Mouse (Mus musculus) myocyte (in vitro differentiated cells): ENCODE results near the gene Mlxipl. TPM values are rescaled to one million over a fixed set of nuclear protein-coding genes. Genes with fewer than 3 reads are reported as not detected.

Experiments used
- H3K27me3 ChIP-seq: one replicate; pipeline ENCODE4 v1.6.1; 2011; ENCODE audit not compliant: control insufficient read depth, insufficient read depth, insufficient read length
- H3K36me3 ChIP-seq: one replicate; pipeline ENCODE4 v1.6.1; 2011; ENCODE audit not compliant: control insufficient read depth, insufficient read depth
- H3K4me2 ChIP-seq: one replicate; pipeline ENCODE4 v1.6.1; 2011; ENCODE audit warnings: low read depth, control low read depth
- H3K4me3 ChIP-seq: one replicate; pipeline ENCODE4 v1.5.1; 2011; ENCODE audit warnings: mild to moderate bottlenecking, control low read depth, moderate library complexity
- H3K79me2 ChIP-seq: one replicate; pipeline ENCODE4 v1.6.1; 2011; ENCODE audit not compliant: control insufficient read depth, insufficient read depth
- H3ac ChIP-seq: one replicate; pipeline ENCODE4 v1.6.1; 2011; ENCODE audit not compliant: control insufficient read depth, insufficient read length
- CEBPB ChIP-seq: IDR thresholded peaks from 2 replicates; pipeline ENCODE4 v1.6.1; 2011; ENCODE audit warnings: mild to moderate bottlenecking, moderate library complexity; ENCODE audit not compliant: poor library complexity, insufficient read depth, severe bottlenecking
- E2F4 ChIP-seq: IDR thresholded peaks from one replicate; pipeline ENCODE4 v1.6.1; 2011; ENCODE audit warnings: mild to moderate bottlenecking, control low read depth, moderate library complexity; ENCODE audit not compliant: insufficient read depth
- MAX ChIP-seq: IDR thresholded peaks from one replicate; pipeline ENCODE4 v1.6.1; 2011; ENCODE audit warnings: low read depth, mild to moderate bottlenecking, control low read depth
- MYOD1 ChIP-seq, 3 experiments: IDR thresholded peaks; one replicate each; pipeline ENCODE4 v1.6.1; 2011; ENCODE audit warnings: control low read depth in 2 of 3, low read depth in 2 of 3, mild to moderate bottlenecking in 2 of 3, moderate library complexity in 1 of 3; ENCODE audit not compliant: insufficient read length in 2 of 3, control insufficient read depth in 1 of 3
- MYOG ChIP-seq, 3 experiments: IDR thresholded peaks; one replicate each; pipeline ENCODE4 v1.6.1; 2011; ENCODE audit warnings: control low read depth in 2 of 3, low read depth in 2 of 3, mild to moderate bottlenecking in 2 of 3; ENCODE audit not compliant: insufficient read length in 2 of 3, control insufficient read depth in 1 of 3, insufficient read depth in 1 of 3
- POLR2A ChIP-seq: IDR thresholded peaks from one replicate; pipeline ENCODE4 v1.6.1; 2011; ENCODE audit warnings: low read depth, mild to moderate bottlenecking, control low read depth, moderate library complexity; ENCODE audit not compliant: insufficient read length
- POLR2AphosphoS2 ChIP-seq: IDR thresholded peaks from one replicate; pipeline ENCODE4 v1.6.1; 2011; ENCODE audit warnings: low read depth, control low read depth; ENCODE audit not compliant: insufficient read length
- REST ChIP-seq: IDR thresholded peaks from one replicate; pipeline ENCODE4 v1.6.1; 2011; ENCODE audit warnings: mild to moderate bottlenecking, control low read depth, moderate library complexity; ENCODE audit not compliant: insufficient read depth, insufficient read length
- SRF ChIP-seq: IDR thresholded peaks from one replicate; pipeline ENCODE4 v1.6.1; 2011; ENCODE audit warnings: low read depth; ENCODE audit not compliant: control insufficient read depth, insufficient read length
- TCF12 ChIP-seq: IDR thresholded peaks from one replicate; pipeline ENCODE4 v1.6.1; 2011; ENCODE audit warnings: mild to moderate bottlenecking, control low read depth; ENCODE audit not compliant: poor library complexity, insufficient read depth, severe bottlenecking
- TCF3 ChIP-seq: IDR thresholded peaks from one replicate; pipeline ENCODE4 v1.6.1; 2011; ENCODE audit warnings: low read depth, control low read depth; ENCODE audit not compliant: insufficient read length
- USF1 ChIP-seq: IDR thresholded peaks from one replicate; pipeline ENCODE4 v1.6.1; 2011; ENCODE audit warnings: low read depth, mild to moderate bottlenecking, control low read depth, moderate library complexity
- polyA plus RNA-seq: library from polyadenylated mRNA; unstranded; fragments of >200 nt; fragmentation: generic; extraction: Trizol; gene quantifications from one replicate; pipeline ENCODE4 v1.2.1, GENCODE M21; 2012; ENCODE audit warnings: missing spikeins

Mlxipl gene
- not detected for polyA plus RNA-seq

GRCm38 (mm10) chr5:135089653-135090052, at the start of gene Mlxipl:
Mlxipl (plus strand) TSS chr5:135089890.
- TF ChIP-seq TCF12 = no peak
- no peak for TF ChIP-seq USF1
- no peak for TF ChIP-seq POLR2AphosphoS2
- no peak for TF ChIP-seq E2F4
- no peak for TF ChIP-seq CEBPB
- no peak for TF ChIP-seq REST
- TF ChIP-seq MYOG (IDR thresholded peaks at IDR 0.05; ENCODE audit: control insufficient read depth in 1 of 3, insufficient read depth in 1 of 3, insufficient read length in 2 of 3, low read depth in 2 of 3) = no peak
- no peak for TF ChIP-seq POLR2A
- Histone ChIP-seq H3K4me3 (no peak within 1 kb of the TSS), H3ac (no peak within 1 kb of the TSS), H3K4me2 (no peak within 1 kb of the TSS), H3K79me2 (no peaks in the 10 kb centered on the region), H3K36me3 (no peaks in the 10 kb centered on the region), H3K27me3 (peaks cover 79% of the 10 kb centered on the region)

GRCm38 (mm10) chr5:135040059-135040458, 49.6 kb upstream of the Mlxipl start:
- Histone ChIP-seq H3K36me3 (no peaks in the 10 kb centered on the region), H3K27me3 (no peaks in the 10 kb centered on the region), H3ac (no peak overlapping the region), H3K4me2 (no peak overlapping the region), H3K79me2 (no peaks in the 10 kb centered on the region), H3K4me3 (no peak overlapping the region)
- TF ChIP-seq MYOG (IDR thresholded peaks at IDR 0.05; ENCODE audit: control insufficient read depth in 1 of 3, insufficient read depth in 1 of 3, insufficient read length in 2 of 3, low read depth in 2 of 3) = no peak
- TF ChIP-seq MYOD1 (IDR thresholded peaks at IDR 0.05; ENCODE audit: control insufficient read depth in 1 of 3, insufficient read length in 2 of 3, low read depth in 2 of 3) = no peak
- TF ChIP-seq SRF = no peak
- TF ChIP-seq REST = no peak
- no peak for TF ChIP-seq TCF12
- TF ChIP-seq CEBPB = no peak
- no peak for TF ChIP-seq USF1
- TF ChIP-seq POLR2A = no peak
- no peak for TF ChIP-seq E2F4
- TF ChIP-seq MAX = no peak
- no peak for TF ChIP-seq TCF3
- TF ChIP-seq POLR2AphosphoS2 = no peak

- Histone ChIP-seq H3K36me3 (no peaks in the 10 kb centered on the region), H3K27me3 (no peaks in the 10 kb centered on the region), H3K4me3 (no peak overlapping the region), H3ac (no peak overlapping the region), H3K4me2 (no peak overlapping the region), H3K79me2 (no peaks in the 10 kb centered on the region)
- TF ChIP-seq MYOG (IDR thresholded peaks at IDR 0.05; ENCODE audit: control insufficient read depth in 1 of 3, insufficient read depth in 1 of 3, insufficient read length in 2 of 3, low read depth in 2 of 3) = no peak
- TF ChIP-seq REST = no peak
- TF ChIP-seq USF1 = no peak
- no peak for TF ChIP-seq CEBPB
- TF ChIP-seq TCF3 = no peak
- no peak for TF ChIP-seq POLR2AphosphoS2
- no peak for TF ChIP-seq MAX
- TF ChIP-seq E2F4 = no peak
- no peak for TF ChIP-seq MYOD1 (IDR thresholded peaks at IDR 0.05; ENCODE audit: control insufficient read depth in 1 of 3, insufficient read length in 2 of 3, low read depth in 2 of 3)
- no peak for TF ChIP-seq TCF12
- TF ChIP-seq POLR2A = no peak
- no peak for TF ChIP-seq SRF
Measured at GRCm38 (mm10) chr5:135040777-135041176, 48.9 kb upstream of the Mlxipl start.

GRCm38 (mm10) chr5:135042105-135042788, 47.4 kb upstream of the Mlxipl start:
- Histone ChIP-seq H3K27me3 (no peaks in the 10 kb centered on the region), H3K36me3 (no peaks in the 10 kb centered on the region), H3K4me3 (no peak overlapping the region), H3ac (no peak overlapping the region), H3K79me2 (no peaks in the 10 kb centered on the region), H3K4me2 (no peak overlapping the region)
- no peak for TF ChIP-seq POLR2AphosphoS2

- Histone ChIP-seq H3K79me2 (no peaks in the 10 kb centered on the region), H3K4me3 (no peak overlapping the region), H3K4me2 (no peak overlapping the region), H3K36me3 (no peaks in the 10 kb centered on the region), H3ac (no peak overlapping the region), H3K27me3 (no peaks in the 10 kb centered on the region)
- no peak for TF ChIP-seq CEBPB
- TF ChIP-seq REST = no peak
- TF ChIP-seq MYOG (IDR thresholded peaks at IDR 0.05; ENCODE audit: control insufficient read depth in 1 of 3, insufficient read depth in 1 of 3, insufficient read length in 2 of 3, low read depth in 2 of 3) = no peak
- no peak for TF ChIP-seq POLR2AphosphoS2
- TF ChIP-seq POLR2A = no peak
- no peak for TF ChIP-seq MAX
- TF ChIP-seq TCF3 = no peak
- TF ChIP-seq SRF = no peak
- no peak for TF ChIP-seq USF1
- TF ChIP-seq E2F4 = no peak
- no peak for TF ChIP-seq TCF12
- no peak for TF ChIP-seq MYOD1 (IDR thresholded peaks at IDR 0.05; ENCODE audit: control insufficient read depth in 1 of 3, insufficient read length in 2 of 3, low read depth in 2 of 3)
Measured at GRCm38 (mm10) chr5:135044575-135044974, 45.1 kb upstream of the Mlxipl start.
